Mouse (Mus musculus) gastrocnemius, postnatal 25 days (tissue): Measurements from ENCODE around the gene Vps50. TPM values are rescaled to one million over a fixed set of nuclear protein-coding genes. Genes with fewer than 3 reads are reported as not detected.
"Not testable (repeated sequence)": the region's sequence is repeated elsewhere in the genome, so short reads cannot be mapped to it uniquely, and the experiment has no call there.

Source experiments
- DNase-seq: peaks from one replicate; pipeline ENCODE4 v3.0.0; 2022
- total RNA-seq, 2 experiments: library from RNA; stranded (reverse); gene quantifications; 1 replicate in 1 of 2; 2 replicates in 1 of 2; pipeline ENCODE4 v1.2.3; 2021

Vps50 gene
- total RNA-seq, 2 experiments from 2014 or later = 17.4 to 17.6 TPM

- no peak for DNase-seq
These were observed 37.9 kb downstream of the Vps50 start for GRCm38 (mm10) chr6:3536048-3536447.

- DNase-seq = no peak
These were observed 41.3 kb downstream of the Vps50 start for GRCm38 (mm10) chr6:3539470-3539869.

GRCm38 (mm10) chr6:3543862-3544261 is 45.7 kb downstream of the Vps50 start:
- no peak for DNase-seq

- DNase-seq = no peak
These were observed 46.8 kb downstream of the Vps50 start for GRCm38 (mm10) chr6:3544970-3545369.

GRCm38 (mm10) chr6:3548959-3549358 is 50.8 kb downstream of the Vps50 start:
- DNase-seq = no peak

GRCm38 (mm10) chr6:3549992-3550391 is 51.8 kb downstream of the Vps50 start:
- DNase-seq = no peak

- DNase-seq = not testable (repeated sequence)
These were observed 54.5 kb downstream of the Vps50 start for GRCm38 (mm10) chr6:3552681-3553080.

- no peak for DNase-seq
These were observed 59.0 kb downstream of the Vps50 start for GRCm38 (mm10) chr6:3557177-3557576.

GRCm38 (mm10) chr6:3560009-3560408 is 61.8 kb downstream of the Vps50 start:
- no peak for DNase-seq

- no peak for DNase-seq
These were observed 64.1 kb downstream of the Vps50 start for GRCm38 (mm10) chr6:3562301-3562700.

GRCm38 (mm10) chr6:3564118-3564517 is 65.9 kb downstream of the Vps50 start:
- not testable (repeated sequence) for DNase-seq

GRCm38 (mm10) chr6:3565005-3565404 is 66.8 kb downstream of the Vps50 start:
- DNase-seq = no peak

- no peak for DNase-seq
These were observed 67.5 kb downstream of the Vps50 start for GRCm38 (mm10) chr6:3565667-3566066.

GRCm38 (mm10) chr6:3567071-3567610 is 69.0 kb downstream of the Vps50 start:
- no peak for DNase-seq

- no peak for DNase-seq
These were observed 74.1 kb downstream of the Vps50 start for GRCm38 (mm10) chr6:3572221-3572815.

- DNase-seq = no peak
These were observed 75.6 kb downstream of the Vps50 start for GRCm38 (mm10) chr6:3573787-3574186.

GRCm38 (mm10) chr6:3585402-3585801 is 87.2 kb downstream of the Vps50 start:
- no peak for DNase-seq

GRCm38 (mm10) chr6:3590289-3590904 is 92.2 kb downstream of the Vps50 start:
- no peak for DNase-seq

- no peak for DNase-seq
These were observed 96.1 kb downstream of the Vps50 start for GRCm38 (mm10) chr6:3594246-3594645.

GRCm38 (mm10) chr6:3612827-3613226 is 114.6 kb downstream of the Vps50 start:
- no peak for DNase-seq

GRCm38 (mm10) chr6:3620428-3621387 is 122.5 kb downstream of the Vps50 start:
- DNase-seq = not testable (repeated sequence)
